Mouse (Mus musculus): ENCODE measurements at regions not wholly inside any gene's neighbourhood (a gene's known extent, or its start where the extent isn't known, plus 50 kb on each side); places are given as distances from the start of the nearest gene placed in this dataset.
"Not testable (repeated sequence)": the region's sequence is repeated elsewhere in the genome, so short reads cannot be mapped to it uniquely, and the experiment has no call there.

- no peak for DNase-seq (ENCODE audit: low spot score in 2 of 2)
These were observed 494.1 kb upstream of the Klf6 start for GRCm38 (mm10) chr13:5367058-5367797.

DNA sequence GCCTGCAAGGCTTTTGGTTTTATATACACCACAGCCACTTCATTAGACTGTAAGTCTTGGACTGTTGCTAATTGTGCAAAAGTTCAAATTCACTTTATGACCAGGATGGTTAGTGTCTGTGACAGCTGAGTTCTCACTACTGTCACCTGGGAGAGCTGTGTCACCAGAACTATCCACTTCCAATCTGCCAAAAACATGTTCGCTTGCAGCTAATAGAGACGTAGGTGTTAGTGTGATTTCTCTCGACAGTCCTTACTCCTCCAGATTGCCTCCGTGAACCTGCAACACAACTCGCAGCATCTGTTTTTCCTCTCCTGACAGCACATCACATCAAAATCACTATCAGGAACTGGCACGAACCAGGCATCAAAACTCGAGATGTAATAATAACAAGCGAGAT, 491.3 kb upstream of the Klf6 start:
- no peak for DNase-seq (ENCODE audit: low spot score in 2 of 2)

DNA sequence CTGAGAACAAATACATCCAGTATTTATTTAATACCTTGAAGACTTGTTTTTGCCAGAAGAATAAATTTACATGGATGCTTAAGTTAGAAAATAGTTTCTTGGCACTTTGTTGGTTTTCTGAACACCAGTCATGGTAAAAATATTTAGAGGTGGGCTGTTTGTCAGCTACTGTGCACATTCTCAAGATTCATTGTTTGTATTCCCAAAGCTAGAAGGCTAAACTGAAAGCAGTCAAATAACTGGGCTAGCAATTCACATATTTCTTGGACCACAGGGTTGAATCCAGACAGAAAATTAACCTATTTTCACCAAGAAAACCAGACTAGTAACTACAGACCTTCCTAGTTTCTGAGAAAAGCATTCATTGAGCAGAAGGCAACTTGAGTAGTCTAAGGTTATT, 488.1 kb upstream of the Klf6 start:
- DNase-seq (ENCODE audit: low spot score in 2 of 2), result no peak

GRCm38 (mm10) chr13:5408226-5408804, 453.0 kb upstream of the Klf6 start:
- DNase-seq (ENCODE audit: low spot score in 2 of 2), result no peak

- no peak for DNase-seq (ENCODE audit: low spot score in 2 of 2)
These were observed 449.2 kb upstream of the Klf6 start for GRCm38 (mm10) chr13:5412052-5412451.

- not testable (repeated sequence) for DNase-seq (ENCODE audit: low spot score in 2 of 2)
These were observed 448.3 kb upstream of the Klf6 start for GRCm38 (mm10) chr13:5413009-5413408.

DNA sequence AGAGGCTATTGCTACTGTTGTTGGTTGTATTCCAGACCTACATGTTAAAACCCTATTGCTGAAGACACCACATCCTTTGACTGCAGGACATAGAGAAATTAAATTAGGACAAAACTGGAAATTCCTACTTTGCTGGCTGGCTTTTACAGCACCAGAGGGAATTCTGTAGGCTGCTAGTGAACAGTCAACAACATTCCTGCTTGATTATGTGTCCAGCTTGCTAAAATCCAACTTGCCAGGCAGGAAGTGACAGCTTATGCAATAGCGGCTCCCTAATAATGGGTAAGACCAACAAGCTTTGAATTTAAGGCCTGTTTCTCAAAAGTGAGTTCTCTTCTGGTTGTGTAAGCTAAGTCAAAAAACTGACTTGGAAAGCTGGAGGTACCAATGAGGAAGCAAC, 437.2 kb upstream of the Klf6 start:
- DNase-seq (ENCODE audit: low spot score in 2 of 2), result no peak

GRCm38 (mm10) chr13:5425491-5426232, 435.6 kb upstream of the Klf6 start:
- no peak for DNase-seq (ENCODE audit: low spot score in 2 of 2)

GRCm38 (mm10) chr13:5433652-5434051, 427.6 kb upstream of the Klf6 start:
- no peak for DNase-seq (ENCODE audit: low spot score in 2 of 2)

GRCm38 (mm10) chr13:5435131-5435530, 426.2 kb upstream of the Klf6 start:
- DNase-seq (ENCODE audit: low spot score in 2 of 2), result no peak

DNA sequence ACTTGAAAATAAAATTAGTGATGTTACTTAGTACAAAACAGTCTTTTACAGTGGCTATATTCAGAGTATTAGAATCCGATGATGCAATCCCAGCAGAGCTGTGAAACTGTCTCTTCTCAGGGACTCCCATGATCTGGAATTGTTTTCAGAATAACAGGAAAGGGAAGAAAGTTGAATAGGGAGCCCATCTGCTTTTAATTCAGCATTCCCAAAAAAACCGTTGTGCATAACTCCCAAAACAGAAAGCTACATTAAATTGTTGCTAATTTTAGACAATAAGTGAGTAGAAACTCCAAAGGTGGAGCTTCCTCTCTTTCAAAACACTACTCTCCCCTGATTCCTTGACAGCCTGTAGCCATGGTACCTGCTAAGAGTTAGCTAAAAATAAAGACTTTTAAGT, 425.1 kb upstream of the Klf6 start:
- no peak for DNase-seq (ENCODE audit: low spot score in 2 of 2)

- DNase-seq (ENCODE audit: low spot score in 2 of 2), result no peak
These were observed 420.8 kb upstream of the Klf6 start for GRCm38 (mm10) chr13:5440454-5440853.

DNA sequence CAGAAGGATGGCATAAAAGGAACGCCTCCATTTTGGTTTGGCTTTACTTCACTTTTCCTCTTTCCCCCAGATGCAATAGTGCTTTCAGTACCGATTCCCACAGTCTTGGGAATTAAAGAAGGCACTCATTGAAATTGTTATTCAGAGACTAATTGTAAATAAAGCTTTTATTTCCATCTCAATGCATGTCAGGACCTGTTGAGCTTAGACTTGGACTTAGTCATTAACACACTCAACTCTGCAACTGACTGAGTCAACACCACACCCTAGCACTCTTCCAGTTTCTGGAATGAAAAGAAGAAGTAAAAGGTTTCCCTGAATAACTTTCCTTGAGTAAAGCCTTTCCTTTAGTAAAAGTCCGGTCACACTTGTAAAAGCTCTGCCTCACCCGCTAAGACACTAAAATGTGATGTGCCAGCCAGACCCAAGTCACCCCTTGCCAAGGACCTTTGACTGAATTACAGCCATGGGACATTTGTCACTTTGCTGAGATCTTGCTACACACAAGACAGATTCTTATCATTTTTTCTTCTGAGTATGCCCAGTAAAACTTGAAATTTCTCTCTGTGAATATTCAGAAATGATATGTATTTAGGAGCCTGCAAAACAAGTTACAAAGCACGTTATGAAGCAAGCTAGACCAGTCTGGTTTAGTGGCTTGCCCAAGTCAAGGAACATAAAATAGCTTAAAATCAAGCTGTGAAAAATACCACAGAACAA, 416.4 kb upstream of the Klf6 start:
- DNase-seq (ENCODE audit: low spot score in 2 of 2), result no peak

GRCm38 (mm10) chr13:5448601-5449000, 412.7 kb upstream of the Klf6 start:
- DNase-seq (ENCODE audit: low spot score in 2 of 2), result no peak

DNA sequence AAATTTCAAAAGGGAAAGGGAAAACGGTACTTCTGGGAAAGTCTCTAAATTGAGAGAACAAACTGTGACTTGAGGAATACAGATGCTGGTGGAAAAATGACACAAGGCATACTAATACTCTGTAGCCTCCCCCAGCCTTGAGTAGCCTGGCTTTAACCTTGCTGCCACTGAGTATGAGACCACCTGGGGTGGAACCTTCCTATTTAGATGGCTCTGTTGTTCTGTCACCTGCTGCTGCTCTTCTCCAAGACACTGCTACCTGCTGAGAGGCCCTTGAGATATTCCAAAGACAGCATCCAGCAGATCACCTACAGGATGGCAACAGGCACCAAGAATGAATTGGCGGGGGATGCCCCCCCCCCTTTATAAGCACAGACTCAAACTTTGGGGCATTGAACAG, 380.5 kb upstream of the Klf6 start:
- no peak for DNase-seq (ENCODE audit: low spot score in 2 of 2)

- DNase-seq (ENCODE audit: low spot score in 2 of 2), result no peak
These were observed 369.0 kb upstream of the Klf6 start for GRCm38 (mm10) chr13:5492266-5492665.

DNA sequence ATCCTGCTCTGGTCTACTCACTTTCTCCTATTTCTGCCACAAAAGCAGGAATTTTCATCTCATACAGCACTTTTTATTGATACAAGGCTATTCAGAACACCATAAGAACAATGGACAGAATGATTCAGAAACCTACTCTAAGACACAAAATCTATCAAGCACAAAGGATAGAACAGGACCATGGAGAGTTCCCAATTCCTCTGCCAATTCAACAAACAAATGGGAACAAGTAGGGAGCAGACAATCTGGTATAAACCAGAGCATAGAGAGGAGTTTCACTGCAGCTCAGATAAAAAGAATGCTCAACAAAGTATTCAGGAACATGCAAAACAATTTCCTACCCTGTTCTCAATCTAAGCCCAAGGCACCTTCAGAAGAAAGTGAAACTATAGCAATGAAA, 363.7 kb upstream of the Klf6 start:
- DNase-seq (ENCODE audit: low spot score in 2 of 2), result no peak

DNA sequence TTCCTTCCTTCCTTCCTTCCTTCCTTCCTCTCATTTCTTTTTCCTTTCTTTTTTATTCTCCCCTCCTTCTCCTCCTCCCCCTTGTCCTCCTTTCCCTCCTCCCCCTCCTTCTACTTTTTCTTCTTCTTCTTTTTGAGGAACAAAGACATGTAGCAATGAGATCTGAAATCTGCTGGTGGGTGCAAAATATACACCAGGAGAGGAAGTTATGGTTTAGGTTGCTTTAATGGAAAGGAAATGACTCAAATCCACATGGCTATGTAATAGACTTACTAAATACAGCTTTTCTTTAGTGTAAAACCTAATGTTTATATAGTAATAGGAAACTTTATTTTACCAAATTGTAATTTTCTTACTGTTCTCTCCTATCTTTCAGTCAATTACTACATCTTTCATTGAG, 349.5 kb upstream of the Klf6 start:
- DNase-seq (ENCODE audit: low spot score in 2 of 2), result no peak

DNA sequence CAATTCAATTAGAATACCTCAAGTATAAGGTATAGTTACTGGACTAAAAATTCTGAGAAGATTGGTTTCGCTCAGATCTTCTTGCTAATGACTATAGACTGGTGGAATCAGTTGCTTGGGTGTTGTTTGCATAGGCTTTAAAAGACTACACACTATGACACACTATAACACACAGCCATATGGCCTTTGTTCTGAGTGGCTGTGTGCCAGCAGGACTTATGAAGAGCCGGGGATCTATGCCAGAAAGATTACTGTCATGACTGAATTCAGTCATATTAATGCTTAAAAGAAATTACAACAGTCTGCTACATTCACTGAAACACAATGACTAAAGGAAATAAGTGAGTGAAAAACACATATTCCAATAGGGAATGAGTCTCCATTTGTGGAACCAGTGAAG, 345.7 kb upstream of the Klf6 start:
- peak in 1 of 2 experiments; percentile 37 for DNase-seq (ENCODE audit: low spot score in 2 of 2)

DNA sequence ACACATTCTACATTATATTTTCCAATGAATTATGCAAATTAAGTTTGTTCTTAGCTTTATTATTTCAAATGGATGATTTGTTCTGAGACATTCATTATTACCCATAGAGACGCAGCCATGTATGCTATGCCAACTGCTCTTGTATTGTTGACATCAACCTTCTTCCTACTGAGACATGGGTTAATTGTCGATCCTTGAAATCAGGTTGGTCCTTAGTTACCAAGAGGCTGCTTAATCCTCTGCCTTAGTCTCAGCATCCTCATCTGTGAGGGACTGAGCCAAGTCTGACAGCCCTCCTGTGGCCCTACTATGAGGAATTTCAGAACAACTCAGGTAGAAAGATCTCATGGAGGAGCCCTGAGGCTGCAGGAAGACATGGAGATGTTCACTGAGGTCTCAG, 345.2 kb upstream of the Klf6 start:
- no peak for DNase-seq (ENCODE audit: low spot score in 2 of 2)

- DNase-seq (ENCODE audit: low spot score in 2 of 2), result no peak
These were observed 342.1 kb upstream of the Klf6 start for GRCm38 (mm10) chr13:5519181-5519580.

DNA sequence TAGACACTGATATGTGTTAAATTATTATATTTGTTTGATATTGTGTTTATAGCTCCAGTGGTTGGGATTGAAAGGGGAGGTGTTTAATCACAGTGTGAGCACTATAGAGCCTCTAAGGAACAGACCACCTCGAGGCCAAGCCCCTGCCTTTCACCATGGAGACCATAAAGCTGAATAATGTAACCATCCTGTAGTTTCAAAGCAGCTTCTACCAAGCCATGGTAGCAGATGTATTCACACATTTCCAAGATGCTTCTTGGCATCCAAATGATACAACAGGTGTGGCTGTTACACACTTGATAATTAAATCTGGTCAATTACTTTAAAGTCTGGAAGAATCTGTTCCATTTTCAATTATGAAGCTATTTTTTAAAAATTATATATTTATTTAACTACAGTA, 341.7 kb upstream of the Klf6 start:
- no peak for DNase-seq (ENCODE audit: low spot score in 2 of 2)
